Mouse (Mus musculus) thymus, adult 18-20 months (tissue): ENCODE measurements around the gene Ptpn11.

Source experiments
- DNase-seq, 2 experiments: peaks; one replicate each; pipeline ENCODE4 v3.0.0; 2022; ENCODE audit warnings: mixed read lengths in 2 of 2

The Ptpn11 gene

DNA sequence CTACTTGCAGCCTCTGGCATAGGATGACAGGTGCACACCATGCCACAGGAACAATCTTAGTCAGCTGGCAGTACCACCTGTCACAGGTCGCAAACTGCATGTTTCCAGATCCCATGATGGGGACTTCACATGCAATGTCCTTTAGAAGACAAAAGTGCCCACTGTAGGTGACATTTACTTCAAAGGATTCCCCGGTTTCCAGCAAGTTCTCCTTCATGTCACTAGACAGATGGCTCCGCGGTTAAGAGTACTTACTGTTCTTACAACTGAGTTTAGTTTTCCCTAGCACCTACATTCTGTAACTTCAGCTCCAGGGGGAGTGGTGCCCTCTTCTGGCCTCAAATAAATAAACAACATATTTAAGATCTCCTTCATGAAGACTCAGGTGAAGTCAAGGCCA, 18.4 kb downstream of the Ptpn11 start:
- no peak for DNase-seq

DNA sequence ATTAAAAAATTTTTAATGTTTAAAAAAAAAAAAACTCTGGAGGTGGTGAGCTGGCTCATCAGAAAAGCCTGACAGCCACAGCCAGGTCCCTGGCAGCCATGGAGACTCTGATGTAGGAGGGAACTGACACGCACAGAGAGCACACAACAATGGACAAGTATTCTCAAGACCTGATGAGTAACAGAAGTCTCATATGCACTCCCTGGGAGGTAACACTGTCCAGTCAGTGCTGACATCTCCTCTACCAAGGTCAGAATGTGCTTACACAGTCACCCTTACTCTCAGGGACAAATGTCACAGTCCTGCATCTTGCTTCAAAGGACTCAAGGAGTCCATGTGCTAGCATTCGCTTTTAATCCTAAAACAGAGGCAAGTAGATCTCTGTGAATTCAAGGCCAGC, 21.6 kb downstream of the Ptpn11 start:
- no peak for DNase-seq

DNA sequence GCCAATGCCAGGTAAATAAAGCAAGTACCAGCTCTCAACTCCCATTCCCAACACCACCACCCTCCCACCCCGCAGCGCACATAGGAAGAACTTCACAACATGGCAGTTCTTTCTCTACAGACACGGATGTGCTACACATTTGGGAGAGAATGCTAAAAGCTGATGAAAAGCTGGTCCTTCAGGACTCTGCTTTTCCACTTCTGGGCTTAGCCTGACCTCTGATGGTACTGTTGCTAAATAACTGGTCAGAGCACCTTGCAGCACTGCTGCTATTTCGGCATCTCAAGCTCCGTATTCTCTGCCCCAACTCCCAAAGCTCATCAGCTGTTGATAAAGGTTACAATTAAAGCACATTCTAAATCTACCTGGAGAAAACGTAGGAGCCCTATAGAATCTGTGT, 24.3 kb downstream of the Ptpn11 start:
- DNase-seq = no peak

DNA sequence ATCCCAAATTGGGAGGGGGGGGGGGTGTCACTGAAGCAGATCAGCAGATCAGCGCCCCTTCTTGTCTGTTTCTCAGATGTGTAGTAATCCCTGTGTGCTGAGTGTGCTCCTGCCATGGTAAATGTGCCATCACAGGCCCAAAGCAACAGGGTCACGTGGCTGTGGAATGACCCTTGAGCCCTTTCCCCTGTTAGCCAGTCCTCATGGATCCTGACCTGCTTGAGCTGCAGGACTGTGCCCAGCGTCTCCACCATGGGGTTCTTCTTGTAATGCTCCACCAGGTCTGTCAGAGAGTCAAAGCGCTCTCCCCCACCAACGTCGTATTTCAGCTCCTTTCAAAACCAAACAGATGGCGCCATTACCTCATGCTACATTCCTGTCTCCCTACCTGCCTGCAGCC, 28.3 kb downstream of the Ptpn11 start:
- DNase-seq = no peak

DNA sequence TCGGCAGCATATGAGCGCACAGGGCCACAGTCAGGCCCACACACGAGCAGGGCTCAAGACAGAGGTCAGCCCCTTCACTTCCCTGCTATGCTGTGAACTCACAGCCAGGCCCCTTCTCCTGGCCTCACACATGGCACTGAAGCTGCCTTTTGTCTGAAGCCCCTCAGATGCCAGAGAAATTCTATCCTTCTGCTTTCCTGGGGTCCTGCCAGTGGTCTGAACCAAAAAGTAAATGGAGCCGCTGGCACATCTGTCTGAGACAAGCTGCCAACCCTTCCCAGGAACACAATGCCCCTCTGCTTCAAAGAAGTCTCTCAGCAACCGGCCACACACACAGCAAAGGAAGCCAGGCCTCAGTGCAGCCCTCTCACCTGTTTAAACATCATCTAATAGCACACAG, 28.9 kb downstream of the Ptpn11 start:
- DNase-seq = no peak

DNA sequence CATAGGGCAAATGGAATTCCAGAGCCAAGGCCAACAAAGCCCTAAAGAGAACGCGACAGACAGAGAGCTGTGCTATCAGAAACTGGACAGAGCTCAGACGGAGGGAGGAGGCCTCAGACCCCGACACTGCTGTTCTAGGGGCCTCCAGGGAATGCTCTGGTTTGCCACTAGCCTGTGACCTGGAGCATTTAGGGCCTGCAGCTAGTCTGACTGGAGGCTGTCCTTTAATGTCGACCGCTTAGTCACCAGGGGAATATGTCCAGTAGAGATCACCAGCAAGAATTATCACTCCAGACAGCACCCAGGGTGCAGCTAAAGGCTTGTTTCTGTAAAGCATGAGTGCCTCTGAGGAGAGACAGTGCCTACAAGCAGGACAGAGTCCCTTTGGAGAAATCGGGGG, 32.2 kb downstream of the Ptpn11 start:
- DNase-seq = no peak

DNA sequence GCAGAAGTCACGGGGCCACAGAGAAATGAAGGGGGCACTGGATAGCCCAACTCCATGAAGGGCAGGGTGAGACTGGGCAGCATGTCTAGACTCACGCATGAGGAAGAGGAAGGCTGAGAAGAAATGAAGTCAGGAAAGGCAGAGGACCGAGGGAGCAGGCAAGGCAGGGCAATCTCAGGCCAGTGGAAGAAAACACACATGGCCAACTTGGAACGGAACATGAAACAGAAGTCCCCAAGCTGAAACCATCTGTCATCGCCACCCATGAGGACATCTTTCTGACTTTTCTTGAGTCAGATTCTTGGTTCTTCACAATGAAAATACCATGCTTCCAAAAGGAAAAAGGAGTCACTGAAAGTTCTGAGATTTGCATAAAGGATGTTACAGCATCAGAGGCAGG, 33.7 kb downstream of the Ptpn11 start:
- no peak for DNase-seq

DNA sequence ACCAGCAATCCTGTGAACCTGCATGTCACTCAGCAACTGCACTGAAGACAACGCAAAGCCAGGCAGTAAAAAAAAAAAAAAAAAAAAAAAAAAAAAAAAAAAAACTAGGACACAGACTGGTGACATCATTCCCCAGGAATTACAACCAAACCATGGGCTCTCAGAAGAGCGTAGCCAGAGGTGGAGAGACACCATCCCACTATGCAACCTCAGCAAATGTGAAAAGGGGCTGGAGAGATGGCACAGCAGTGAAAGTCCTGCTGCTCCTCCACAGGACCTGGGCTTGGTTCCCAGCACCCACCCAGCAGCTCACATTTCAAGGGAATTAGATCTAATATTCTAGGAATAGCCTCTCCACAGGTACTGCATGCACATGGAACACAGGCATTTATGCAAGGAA, 34.2 kb downstream of the Ptpn11 start:
- DNase-seq = no peak

DNA sequence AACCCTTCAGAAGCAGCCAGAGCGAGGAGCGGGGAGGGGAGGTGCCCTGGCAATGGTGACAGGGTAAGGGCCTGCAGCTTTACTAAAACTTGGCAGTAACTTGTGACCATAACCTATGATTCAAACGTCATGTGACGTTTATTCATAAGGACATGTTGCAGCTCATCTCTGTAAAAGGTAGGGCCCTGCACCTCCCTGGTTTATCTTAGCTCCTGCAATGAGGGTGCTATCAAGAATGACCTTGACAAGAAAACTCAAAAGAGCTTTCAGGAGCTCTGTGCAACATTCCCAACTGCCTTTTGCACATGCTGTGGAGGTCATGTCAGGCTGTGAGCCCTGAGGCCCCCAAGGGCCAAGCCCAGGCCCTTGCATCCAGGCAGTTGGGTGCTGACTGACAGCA, 35.1 kb downstream of the Ptpn11 start:
- DNase-seq = no peak

DNA sequence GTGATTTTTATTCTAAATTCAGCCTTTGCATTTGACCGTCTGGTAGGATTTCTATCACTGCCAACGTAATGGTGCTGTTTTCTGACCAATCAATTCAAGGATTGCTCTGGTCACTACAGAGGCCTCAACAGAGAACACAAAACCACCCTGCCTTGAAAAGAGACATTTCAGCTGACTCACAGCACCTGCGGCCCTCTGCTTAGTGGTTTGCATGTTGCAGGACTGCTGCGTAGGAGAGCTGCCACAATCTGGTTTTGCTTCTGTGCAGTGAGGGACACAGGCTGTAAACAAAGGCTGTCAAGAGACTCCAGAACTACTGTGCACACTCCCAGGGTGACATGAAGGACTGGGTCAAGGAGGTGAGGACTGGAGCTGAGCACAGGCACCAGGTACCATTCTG, 40.5 kb downstream of the Ptpn11 start:
- DNase-seq = no peak

DNA sequence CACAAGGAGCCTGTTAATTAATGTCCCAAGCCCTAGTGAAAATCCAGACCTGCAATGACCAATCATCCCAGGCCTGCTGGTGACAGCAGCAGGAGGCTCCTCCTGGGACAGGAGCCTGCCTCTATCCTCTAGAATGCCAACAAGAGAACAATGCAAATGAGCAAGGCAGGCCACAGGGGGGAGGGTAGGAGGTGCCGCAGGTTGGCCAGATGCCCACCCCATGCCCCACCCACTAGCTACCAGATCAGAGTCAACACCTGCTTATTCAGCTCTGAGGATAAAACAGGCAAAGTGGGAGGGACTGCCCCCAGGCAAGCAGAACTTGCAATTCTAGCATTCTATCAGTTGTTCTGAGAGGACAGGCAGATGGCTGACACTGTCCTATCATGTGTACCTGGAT, 42.0 kb downstream of the Ptpn11 start:
- no peak for DNase-seq

DNA sequence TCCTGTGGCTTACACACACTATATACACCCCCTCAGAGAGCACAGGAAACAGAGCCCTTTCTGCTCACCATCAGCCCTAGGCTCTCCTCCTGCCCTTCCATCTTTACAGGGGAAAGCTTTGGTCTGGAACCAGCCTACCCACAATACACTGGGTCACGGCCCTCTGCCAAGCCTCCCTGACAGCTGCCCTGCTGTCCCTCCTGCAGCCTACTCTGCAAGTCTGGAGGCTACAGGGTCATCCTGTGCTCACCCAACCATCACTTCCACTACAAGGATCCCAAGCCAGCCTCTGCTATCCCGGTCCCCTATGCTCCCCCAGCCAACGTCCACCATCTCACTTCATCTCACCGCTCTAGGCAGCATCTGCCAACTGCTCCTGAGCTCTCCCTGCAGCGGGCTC, 44.9 kb downstream of the Ptpn11 start:
- DNase-seq = no peak

DNA sequence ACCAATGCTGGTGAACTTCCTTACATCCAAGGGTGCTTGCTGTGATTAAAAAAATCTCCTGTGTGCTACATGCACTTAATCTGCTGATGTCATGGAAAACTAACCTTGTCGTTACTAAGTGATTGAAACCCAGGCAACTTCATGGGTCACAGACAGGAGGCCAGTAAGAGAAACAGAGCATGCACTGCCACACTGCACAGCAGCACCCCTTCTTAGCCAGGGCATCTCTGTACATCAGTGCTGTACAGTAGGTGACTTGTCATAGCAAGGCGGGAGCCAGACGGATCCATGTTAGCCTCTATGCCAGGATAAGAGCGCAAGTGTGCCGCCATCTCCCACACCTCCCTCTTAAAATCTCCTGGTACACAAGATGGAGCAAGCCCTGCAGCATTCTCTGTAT, 45.6 kb downstream of the Ptpn11 start:
- DNase-seq = no peak

DNA sequence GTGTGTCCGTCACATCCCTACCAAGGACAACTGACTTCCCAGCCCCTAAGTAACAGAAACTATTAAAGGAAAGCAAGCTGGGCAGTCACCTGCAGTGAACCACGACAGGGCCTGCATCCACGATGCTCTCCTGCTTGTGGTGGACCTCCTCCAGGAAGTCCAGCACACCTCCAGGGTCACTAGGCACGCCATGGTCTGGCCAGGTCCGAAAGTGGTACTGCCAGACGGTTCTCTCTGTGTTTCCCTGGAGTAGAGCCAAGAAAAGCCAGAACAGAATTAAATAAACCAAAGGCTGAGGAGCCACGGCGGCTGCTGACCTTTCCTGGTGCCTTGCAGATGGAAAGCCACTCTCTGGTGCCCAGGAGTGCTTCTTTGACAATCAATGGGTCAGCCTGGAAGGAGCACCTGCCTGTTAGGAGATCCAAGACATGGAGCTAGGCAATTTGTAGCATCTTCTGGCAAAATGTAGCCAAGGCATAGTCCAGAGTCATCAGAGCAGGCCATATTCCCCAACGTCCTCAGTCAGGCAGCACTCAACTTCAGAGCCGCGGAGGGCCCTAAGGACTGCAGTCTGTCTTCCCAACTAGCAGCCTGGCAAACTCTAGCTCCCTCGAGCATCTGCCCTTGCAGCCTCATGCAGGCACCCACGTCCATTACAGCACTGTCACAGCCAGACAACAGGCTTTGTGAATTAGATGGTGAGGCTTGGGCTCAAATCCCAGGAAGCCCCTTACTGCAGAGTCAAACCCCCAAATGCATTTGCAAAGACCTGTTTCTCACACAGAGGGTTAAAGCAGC, 46.6 kb downstream of the Ptpn11 start:
- no peak for DNase-seq

DNA sequence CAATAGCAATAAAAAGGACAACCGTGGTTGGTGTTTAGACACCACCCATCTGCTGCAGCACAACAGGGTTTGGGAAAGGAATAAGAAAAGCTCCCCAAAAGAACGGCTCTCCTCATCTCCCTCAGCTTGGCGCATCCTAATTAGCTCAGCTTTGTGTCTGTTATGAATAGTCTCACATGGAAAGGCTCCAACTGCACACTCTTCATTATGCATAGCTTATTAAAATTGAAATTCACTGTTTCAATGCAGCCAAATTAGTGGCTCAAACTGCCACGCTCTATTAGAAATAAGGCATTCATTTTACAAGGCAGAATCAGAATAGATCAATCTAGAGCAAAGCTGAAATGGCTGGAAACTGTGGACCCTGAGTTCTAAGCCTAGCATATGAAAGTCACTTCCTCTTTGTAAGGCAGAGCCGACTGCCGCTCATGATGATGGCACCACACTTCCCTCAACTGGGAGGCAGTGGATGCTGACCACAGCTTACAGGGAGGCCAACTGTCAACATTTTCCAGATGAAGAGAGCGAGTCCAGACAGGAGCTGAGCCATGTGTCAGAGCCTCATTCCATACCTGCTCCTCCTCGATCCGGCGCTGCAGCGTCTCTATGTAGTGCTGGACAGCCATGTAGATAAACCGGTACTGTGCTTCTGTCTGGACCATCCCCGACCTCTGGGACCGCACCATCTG, 48.6 kb downstream of the Ptpn11 start:
- DNase-seq = no peak

DNA sequence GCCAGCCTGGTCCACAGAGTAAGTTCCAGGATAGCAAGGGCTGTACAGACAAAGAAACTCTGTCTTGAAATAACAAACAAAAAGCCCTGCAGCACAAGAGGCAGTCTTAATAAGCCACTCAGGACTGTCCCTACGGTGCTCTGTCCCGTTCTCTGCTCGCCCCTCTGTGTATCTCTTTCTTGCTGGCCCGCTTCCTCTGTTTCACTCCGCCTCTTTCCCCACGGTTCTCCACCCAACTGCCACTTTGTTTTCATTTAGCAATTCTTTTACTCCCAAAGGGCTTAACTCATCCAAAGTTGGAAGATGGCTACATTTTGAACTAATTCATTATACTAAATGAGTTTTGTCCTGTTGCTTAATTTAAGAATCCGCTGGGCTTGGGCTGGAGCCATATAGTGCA, 50.9 kb downstream of the Ptpn11 start:
- DNase-seq = no peak

DNA sequence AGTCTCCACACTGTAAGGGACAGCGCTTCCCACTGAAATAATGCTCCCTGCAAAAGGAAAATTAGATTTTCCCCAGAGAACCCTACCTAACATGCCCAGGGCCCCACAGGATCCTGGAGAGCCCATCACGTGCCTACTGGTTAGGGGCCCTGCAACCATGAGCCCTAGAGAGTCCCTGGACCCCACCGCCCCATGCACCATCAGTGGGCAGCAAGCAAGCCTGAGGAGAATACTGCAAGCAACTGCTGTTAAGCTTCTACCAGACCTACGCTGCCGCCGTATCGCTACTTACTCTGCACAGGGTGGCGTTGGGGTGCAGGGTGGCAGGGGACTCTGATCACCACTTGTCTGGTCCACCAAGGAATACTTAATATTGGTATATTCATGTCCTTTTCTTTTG, 54.1 kb downstream of the Ptpn11 start:
- no peak for DNase-seq

DNA sequence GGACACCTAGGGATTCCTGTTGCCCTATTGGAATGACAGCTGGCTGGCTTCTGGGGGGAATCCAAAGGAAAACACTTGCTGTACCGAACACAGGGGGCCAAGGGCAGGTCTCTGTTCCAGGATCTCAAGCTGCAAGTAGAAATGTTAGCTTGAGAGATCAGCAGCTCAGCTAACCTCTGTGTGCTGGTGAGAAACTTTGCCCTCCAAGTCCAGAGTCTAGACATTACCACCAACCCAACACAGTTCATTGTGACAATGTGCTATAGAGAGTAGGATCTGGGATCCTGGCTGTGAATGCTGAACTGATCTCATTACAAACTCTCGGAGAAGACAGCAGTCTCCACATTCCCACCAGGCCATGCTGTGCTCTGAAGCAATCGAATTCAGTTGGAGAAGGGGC, 59.4 kb downstream of the Ptpn11 start:
- DNase-seq = no peak

DNA sequence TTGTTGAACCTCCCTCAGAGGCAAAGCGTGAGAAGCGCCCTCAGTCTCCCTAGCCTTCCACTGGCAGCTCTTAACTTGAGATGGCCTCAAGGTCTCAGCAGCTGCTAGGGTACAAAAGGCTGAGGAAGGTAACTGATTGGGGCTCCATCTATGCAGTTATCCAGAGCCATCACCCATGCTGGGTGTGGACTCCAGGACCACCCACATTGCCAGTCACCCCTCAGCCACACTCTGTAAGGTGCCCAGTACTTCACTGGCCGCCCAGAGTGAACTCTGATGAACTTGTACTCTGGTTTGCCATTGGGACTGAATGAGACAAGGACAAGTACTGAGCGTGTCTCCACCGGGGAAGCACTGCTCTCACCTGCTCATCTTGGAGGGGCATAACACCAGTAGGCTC, 61.9 kb downstream of the Ptpn11 start:
- DNase-seq = no peak

DNA sequence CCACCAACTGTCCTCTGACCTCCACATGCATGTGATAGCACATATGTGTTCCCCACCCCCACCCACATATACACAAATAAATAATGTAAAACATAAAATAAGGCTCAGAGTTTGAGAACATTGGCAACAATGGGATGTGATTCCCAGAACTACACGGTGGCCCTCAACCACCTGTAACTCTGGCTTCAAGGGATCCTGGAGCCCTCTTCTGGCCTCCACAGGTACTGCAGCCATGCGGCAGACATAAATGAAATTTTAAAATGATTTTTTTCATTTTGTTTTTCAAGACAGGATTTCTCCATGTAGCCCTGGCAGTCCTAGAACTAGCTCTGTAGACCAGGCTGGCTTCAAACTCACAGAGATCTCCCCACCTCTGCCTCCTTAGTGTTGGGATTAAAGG, 65.1 kb downstream of the Ptpn11 start:
- no peak for DNase-seq

DNA sequence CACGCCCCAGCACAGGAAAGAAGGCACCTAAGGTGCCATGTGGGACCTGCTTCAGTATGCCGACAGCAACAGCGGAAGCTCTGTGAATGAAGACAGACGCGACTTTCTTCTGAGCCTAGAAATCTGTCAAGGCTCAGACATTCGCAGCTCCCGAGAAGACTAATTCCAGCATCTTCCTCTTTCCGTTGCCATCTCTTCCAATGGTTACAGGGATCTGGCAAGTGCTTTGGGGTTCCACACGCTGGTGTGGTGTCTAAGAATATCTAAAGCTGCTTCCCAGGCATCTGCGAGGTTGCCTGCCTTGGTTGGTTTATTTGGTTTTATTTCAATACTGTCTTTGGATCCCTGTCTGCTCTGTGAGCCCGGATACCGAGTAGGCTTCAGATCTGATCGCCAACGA, 65.6 kb downstream of the Ptpn11 start:
- DNase-seq = no peak

DNA sequence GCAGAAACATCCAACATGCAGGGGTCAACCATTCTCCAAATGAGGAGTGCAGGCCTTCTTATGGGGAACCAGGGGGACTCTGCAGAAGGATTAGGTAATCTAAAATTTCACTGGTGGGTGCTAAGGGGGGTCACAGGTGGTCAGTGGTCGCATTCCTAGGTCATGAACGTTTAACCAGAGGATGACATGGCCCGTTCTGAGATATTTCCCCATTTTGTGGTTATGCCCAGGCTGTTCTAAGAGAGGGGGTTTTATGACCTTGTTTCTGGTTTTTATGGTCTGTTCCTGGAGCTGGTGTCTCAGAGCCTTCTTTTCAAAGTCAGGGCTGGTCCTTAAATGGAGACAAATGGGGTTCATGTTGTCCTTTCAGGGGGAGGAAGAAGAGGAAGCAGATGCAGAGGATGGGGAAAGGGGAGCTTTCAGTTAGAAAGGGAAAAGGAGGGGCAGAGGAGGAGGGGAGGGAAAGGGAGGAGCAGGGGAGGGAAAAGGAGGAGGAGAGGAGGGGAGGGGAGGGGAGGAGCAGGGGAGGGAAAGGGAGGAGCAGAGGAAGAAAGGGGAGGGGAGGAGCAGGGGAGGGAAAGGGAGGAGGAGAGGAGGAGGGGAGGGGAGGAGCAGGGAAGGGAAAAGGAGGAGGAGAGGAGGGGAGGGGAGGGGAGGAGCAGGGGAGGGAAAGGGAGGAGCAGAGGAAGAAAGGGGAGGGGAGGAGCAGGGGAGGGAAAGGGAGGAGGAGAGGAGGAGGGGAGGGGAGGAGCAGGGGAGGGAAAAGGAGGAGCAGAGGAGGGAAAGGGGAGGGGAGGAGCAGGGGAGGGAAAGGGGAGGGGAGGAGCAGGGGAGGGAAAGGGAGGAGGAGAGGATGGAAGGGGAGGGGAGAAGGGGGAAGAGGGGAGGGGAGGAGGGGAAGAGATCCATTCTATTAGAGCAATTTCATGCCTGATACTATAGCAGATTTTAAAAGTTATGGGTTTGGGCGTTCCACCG, 66.7 kb downstream of the Ptpn11 start:
- DNase-seq = no peak

DNA sequence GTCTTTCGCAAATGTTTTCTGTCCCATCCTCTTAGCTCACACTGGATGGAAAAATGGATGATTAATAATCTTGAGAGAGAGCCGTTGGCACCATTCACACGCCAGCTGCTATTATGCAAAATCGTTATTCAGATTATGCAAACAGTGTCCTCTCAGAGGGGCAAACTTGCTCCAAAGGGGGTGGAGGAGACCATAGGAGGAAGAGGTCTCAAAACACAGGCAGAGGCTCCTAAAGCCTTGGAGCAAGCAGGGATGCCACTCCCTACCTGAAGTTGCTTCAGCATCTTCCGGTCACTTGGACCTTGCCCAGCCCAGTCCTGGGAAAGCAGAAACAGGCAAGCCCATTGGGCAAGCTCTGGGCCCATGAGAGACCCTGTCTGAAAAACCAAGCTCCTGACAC, 67.8 kb downstream of the Ptpn11 start:
- DNase-seq = no peak

DNA sequence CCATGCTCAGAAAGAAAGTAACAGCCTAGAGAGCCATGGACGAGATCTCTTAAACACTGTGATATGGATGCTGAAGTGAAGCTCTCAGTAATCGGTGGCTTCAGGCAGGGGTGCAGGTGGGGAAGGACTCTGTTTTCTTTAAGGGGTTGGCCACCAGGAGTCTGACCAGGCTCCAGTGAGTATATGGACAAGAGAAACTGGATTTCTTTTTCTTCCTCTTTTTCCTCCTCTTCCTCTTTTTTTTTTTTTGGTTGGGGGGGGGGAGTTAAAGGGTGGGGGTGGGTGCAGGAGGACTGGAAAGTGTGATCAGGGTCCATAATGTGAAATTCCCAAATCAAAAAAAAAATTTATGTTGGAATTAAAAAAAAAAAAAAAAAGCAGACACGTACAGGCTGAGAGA, 68.6 kb downstream of the Ptpn11 start:
- DNase-seq = no peak
